Mouse (Mus musculus): ENCODE measurements at regions not wholly inside any gene's neighbourhood (a gene's known extent, or its start where the extent isn't known, plus 50 kb on each side); places are given as distances from the start of the nearest gene placed in this dataset.

DNA sequence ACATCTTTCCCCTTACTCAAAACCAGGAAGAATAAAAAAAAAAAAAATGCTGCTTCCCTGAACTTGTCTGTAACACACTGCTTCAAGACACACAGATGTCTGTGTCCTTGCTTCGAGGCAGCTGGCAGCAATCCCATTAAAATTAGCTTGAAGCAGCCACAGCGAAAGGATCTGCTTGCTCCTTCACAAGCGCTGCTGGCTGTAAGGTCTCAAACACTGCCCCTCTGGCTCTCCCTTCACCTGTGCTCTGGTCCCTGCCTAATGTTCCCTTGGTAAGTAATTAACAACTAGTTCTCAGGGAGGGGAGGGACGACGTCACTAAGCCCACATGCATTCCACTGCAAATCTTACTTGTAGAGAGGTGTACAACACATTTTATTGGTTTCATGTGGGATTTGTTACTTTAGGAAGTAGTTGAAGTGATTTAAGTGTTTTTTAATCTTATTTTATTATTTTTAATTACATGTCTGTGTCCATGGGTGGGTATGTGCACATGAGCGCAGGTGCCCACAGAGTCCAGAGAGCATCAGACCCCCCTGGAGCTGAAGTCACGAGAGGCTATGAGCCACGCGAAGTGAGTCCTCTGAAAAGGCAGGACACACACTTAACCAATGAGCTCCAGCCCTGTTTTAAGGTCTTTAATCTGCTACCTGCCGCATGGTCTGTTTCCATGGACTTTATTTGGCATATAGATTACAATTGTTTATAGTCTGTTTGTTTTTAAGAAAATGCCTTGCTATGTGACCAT lies 61.1 kb upstream of the Cers6 start:
- WGBS, result 71% methylated on average over 10 of the region's 10 CpGs
- Histone ChIP-seq H3K4me3 (replicated peaks) (no peak overlapping the region), H3K27me3 (no peaks in the 10 kb centered on the region)

DNA sequence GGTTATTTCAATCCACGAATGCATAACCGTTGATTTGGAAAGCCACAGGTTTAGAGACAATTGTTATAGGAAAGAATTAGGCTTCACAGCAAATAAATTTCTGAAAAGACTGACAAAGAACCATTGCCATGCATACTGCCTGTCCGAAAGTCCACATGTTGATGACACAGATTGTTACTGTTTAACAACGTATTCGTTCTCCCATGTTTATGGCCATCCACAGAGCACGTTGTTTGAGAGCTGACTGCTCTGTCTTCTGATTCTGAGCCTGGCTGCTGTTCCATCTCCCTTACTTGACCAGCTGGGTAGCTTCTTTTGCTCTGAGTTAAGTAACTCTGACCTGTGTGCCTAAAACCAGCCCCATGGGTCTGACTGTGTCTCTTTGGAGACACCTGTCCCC lies 57.1 kb upstream of the Cers6 start:
- Histone ChIP-seq H3K4me1 (replicated peaks) (peaks cover 16% of the 10 kb centered on the region), H3K9me3 (no peaks in the 10 kb centered on the region), H3K4me3 (replicated peaks) (no peak overlapping the region), H3K27me3 (no peaks in the 10 kb centered on the region), H3K9ac (replicated peaks) (no peak overlapping the region), H3K36me3 (no peaks in the 10 kb centered on the region), H3K4me2 (replicated peaks) (no peak overlapping the region), H3K27ac (no peak overlapping the region)
- no peak for ATAC-seq
- WGBS, result 87% methylated on average over 6 of the region's 6 CpGs

More for the DNA sequence above, 61.1 kb upstream of the Cers6 start:
- H3K4me2 ChIP-seq (replicated peaks), result no peak overlapping the region
- no peaks in the 10 kb centered on the region for H3K36me3 ChIP-seq
- no peaks in the 10 kb centered on the region for H3K9me3 ChIP-seq
- no peak overlapping the region for H3K27ac ChIP-seq
- peak; percentile 53 for ATAC-seq
- H3K4me1 ChIP-seq (replicated peaks), result peaks cover 2% of the 10 kb centered on the region; the same call in 1 of the 2 replicates
- no peak overlapping the region for H3K9ac ChIP-seq (replicated peaks)

DNA sequence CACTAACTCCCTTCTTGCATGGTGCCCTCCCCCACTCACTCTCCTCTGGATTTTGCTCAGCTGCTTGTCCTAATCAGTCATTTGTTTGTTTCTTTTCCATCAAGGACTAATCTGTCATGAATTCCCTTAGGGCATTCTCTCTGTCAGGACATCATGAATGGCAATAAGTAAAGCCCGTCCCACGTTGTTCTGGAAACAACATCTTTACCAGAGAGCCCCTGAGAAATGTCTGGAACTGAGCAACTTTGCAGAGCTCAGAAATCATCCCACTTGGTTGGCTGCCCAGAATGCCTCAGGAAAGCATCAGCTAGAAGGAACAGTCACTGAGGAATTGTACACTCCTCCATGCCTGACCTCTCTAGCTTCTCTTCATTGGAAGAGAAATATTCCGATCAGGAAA lies 55.4 kb upstream of the Cers6 start:
- Histone ChIP-seq H3K9ac (replicated peaks) (no peak overlapping the region), H3K4me1 (replicated peaks) (peaks cover 16% of the 10 kb centered on the region), H3K27me3 (no peaks in the 10 kb centered on the region), H3K4me3 (replicated peaks) (no peak overlapping the region), H3K36me3 (no peaks in the 10 kb centered on the region), H3K27ac (no peak overlapping the region), H3K4me2 (replicated peaks) (no peak overlapping the region), H3K9me3 (no peaks in the 10 kb centered on the region)
- peak; percentile 40; the same call in 1 of the 2 replicates for ATAC-seq
- 33% methylated on average over 3 of the region's 3 CpGs for WGBS

DNA sequence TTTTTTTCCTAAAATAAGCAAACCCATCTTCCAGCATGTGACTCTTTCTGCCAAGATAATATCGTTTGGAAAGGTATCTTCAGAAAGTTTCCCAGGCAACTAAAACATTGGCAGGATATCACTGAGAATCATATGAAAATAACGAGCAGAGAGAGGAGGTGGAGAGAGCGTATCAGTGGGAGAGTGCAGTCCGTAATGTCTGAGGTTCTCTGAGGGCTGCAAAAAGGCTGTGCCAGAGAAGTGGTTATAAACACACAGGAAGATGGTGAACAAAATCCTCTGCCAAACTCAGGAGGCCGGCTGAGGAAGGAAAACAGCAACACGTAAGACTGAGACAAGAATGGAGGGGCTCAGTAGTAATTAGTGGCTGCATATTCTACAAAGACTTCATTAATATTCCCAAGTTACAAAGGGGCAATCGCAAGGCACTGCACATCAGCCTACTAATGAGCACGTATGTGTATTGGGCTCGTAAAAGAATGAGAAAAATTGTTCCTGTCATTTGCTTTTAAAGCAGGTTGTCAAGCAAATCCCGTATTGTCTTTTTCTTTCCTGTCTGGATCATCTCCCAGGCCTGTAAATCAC lies 54.8 kb upstream of the Cers6 start:
- Histone ChIP-seq H3K4me3 (replicated peaks) (no peak overlapping the region), H3K4me1 (replicated peaks) (peaks cover 16% of the 10 kb centered on the region), H3K9me3 (no peaks in the 10 kb centered on the region), H3K27me3 (no peaks in the 10 kb centered on the region), H3K4me2 (replicated peaks) (no peak overlapping the region), H3K9ac (replicated peaks) (no peak overlapping the region), H3K27ac (peak overlapping the region; percentile 36; the same call in 1 of the 2 replicates), H3K36me3 (no peaks in the 10 kb centered on the region)
- 39% methylated on average over 10 of the region's 10 CpGs for WGBS
- peak; percentile 67; the same call in 1 of the 2 replicates for ATAC-seq
